Mouse (Mus musculus): Measurements from ENCODE around the gene Kng1. TPM values are rescaled to one million over a fixed set of nuclear protein-coding genes. Genes with fewer than 3 reads are reported as not detected.

The Kng1 gene
- polyA plus RNA-seq (2015; fragmentation: Nextera tagmentation; extraction: Ambion mirVana), result 1.2 and 5.4 TPM in 2 replicates

DNA sequence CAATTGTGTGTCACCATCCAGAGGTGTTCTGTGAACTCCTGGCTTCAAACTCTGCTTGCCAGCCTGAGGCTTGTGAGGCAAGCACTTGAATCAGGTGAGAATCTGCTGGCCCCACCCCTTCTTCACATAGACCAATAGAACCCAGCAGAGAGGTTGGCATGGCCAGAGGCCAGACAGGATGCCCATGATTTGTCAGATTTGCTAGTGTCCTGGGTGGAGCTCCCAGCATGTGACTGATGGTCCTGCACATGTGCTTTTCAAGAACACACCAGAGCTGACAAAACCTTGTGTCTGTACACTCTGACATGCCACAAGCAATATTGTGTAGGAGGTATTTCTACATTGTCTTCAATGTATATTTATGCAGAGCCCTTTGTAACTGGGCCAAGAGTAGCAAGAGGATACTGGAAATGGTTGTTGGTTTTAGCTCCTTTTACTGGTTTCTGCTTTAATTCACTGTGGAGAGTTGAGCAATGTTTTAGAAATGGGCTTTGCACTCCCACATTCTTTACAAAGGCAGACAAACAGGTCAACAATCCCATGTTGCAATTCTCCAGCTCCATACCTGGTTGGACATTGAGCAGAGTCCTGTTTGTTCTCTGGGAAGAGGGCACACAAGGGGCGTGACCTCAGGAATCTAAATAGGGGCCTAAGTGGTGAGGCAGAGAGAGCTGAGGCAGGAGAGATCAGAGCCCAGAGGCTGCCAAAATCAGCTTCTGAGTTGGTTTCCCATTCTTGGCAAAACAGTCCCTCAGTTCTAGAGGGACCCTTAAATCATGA, at the start of gene Kng1:
Kng1 (plus strand) TSS at position 198 of the 780 bp plus-strand sequence.

DNA sequence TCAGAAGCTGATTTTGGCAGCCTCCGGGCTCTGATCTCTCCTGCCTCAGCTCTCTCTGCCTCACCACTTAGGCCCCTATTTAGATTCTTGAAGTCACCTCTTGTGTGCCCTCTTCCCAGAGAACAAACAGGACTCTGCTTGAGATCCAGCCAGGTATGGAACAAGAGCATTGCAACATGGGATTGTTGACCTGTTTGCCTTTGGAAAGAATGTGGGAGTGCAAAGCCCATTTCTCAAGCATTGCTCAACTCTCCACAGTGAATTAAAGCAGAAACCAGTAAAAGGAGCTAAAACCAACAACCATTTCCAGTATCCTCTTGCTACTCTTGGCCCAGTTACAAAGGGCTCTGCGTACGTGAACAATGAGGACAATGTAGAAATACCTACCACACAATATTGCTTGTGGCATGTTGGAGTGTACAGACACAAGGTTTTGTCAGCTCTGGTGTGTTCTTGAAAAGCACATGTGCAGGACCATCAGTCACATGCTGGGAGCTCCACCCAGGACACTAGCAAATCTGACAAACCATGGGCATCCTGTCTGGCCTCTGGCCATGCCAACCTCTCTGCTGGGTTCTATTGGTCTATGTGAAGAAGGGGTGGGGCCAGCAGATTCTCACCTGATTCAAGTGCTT, 28.6 kb upstream of the Kng1 start, which contains the start of gene Kng2:
Kng2 (minus strand) TSS at position 517 of the 635 bp plus-strand sequence.

GRCm38 (mm10) chr16:23107231-23107942, 49.7 kb downstream of the Kng1 start, which contains the start of gene Eif4a2:
Gene Eif4a2, plus strand, starts transcription at chr16:23107444.

GRCm38 (mm10) chr16:23127673-23128375, 70.2 kb downstream of the Kng1 start, which contains the start of gene Rfc4:
Gene Rfc4, minus strand, starts transcription at chr16:23127737.

Small RNAs within 50 kb of the gene (microRNA-seq; reads per million reads assigned to microRNA genes)
- gene Gm49346, result not detected

Other genes starting within 250 kb of the Kng1 start
- not detected in 2 replicates for gene Crygs, start 246.3 kb upstream of the Kng1 start, polyA plus RNA-seq (2015; fragmentation: Nextera tagmentation; extraction: Ambion mirVana)
- 9.9 and 13.0 TPM in 2 replicates for gene Tbccd1, start 200.2 kb upstream of the Kng1 start, polyA plus RNA-seq (2015; fragmentation: Nextera tagmentation; extraction: Ambion mirVana)
- 54.1 and 62.4 TPM in 2 replicates for gene Dnajb11, start 200.0 kb upstream of the Kng1 start, polyA plus RNA-seq (2015; fragmentation: Nextera tagmentation; extraction: Ambion mirVana)
- 4.4 and 20.6 TPM in 2 replicates for gene Ahsg, start 166.6 kb upstream of the Kng1 start, polyA plus RNA-seq (2015; fragmentation: Nextera tagmentation; extraction: Ambion mirVana)
- 0.35 and 0.71 TPM in 2 replicates for gene Fetub, start 139.5 kb upstream of the Kng1 start, polyA plus RNA-seq (2015; fragmentation: Nextera tagmentation; extraction: Ambion mirVana)
- gene Hrg, start 106.8 kb upstream of the Kng1 start, polyA plus RNA-seq (2015; fragmentation: Nextera tagmentation; extraction: Ambion mirVana), result 0.29 TPM in 1 of 2 replicates, not detected in the other
- 0.11 and 0.42 TPM in 2 replicates for gene Kng2, start 28.4 kb upstream of the Kng1 start, polyA plus RNA-seq (2015; fragmentation: Nextera tagmentation; extraction: Ambion mirVana)
- gene Eif4a2, start 49.6 kb downstream of the Kng1 start, polyA plus RNA-seq (2015; fragmentation: Nextera tagmentation; extraction: Ambion mirVana), result 121 and 149 TPM in 2 replicates
- gene Rfc4, start 69.9 kb downstream of the Kng1 start, polyA plus RNA-seq (2015; fragmentation: Nextera tagmentation; extraction: Ambion mirVana), result 31.9 and 41.1 TPM in 2 replicates
- not detected in 2 replicates for gene Adipoq, start 88.7 kb downstream of the Kng1 start, polyA plus RNA-seq (2015; fragmentation: Nextera tagmentation; extraction: Ambion mirVana)
- 4.8 TPM in 2 replicates for gene St6gal1, start 166.9 kb downstream of the Kng1 start, polyA plus RNA-seq (2015; fragmentation: Nextera tagmentation; extraction: Ambion mirVana)